Mouse (Mus musculus) midbrain, embryonic 10.5 days (tissue): ENCODE measurements at regions not wholly inside any gene's neighbourhood (a gene's known extent, or its start where the extent isn't known, plus 50 kb on each side); places are given as distances from the start of the nearest gene placed in this dataset.

Source experiments
- DNase-seq: peaks from one replicate; pipeline ENCODE4 v3.0.0-alpha.2; 2017; ENCODE audit warnings: low spot score
- H3K27ac ChIP-seq: fragments of 300-500 bp; sonication (generic); replicated peaks from 2 replicates; pipeline ENCODE4 v1.5.1; 2016; ENCODE audit warnings: mild to moderate bottlenecking
- H3K27me3 ChIP-seq: fragments of 300-500 bp; sonication (generic); 2 replicates; pipeline ENCODE4 v1.6.1; 2016; ENCODE audit warnings: low read depth, mild to moderate bottlenecking; ENCODE audit not compliant: poor library complexity, severe bottlenecking
- H3K36me3 ChIP-seq: fragments of 300-500 bp; sonication (generic); 2 replicates; pipeline ENCODE4 v1.6.1; 2016; ENCODE audit warnings: mild to moderate bottlenecking, moderate library complexity
- H3K4me1 ChIP-seq: fragments of 300-500 bp; sonication (generic); 2 replicates; pipeline ENCODE4 v1.6.1; 2016
- H3K4me3 ChIP-seq: fragments of 300-500 bp; sonication (generic); 2 replicates; pipeline ENCODE4 v1.5.1; 2016; ENCODE audit warnings: mild to moderate bottlenecking, moderate library complexity
- H3K9me3 ChIP-seq: fragments of 300-500 bp; sonication (generic); replicated peaks from 2 replicates; pipeline ENCODE4 v1.6.1; 2016; ENCODE audit warnings: mild to moderate bottlenecking
- WGBS: fragments of 180-500 bp; shearing (Covaris S2); methylation state at CpG from one replicate; pipeline ENCODE4 v1.1.7; 2016; 5-methylcytosine and 5-hydroxymethylcytosine counted together

DNA sequence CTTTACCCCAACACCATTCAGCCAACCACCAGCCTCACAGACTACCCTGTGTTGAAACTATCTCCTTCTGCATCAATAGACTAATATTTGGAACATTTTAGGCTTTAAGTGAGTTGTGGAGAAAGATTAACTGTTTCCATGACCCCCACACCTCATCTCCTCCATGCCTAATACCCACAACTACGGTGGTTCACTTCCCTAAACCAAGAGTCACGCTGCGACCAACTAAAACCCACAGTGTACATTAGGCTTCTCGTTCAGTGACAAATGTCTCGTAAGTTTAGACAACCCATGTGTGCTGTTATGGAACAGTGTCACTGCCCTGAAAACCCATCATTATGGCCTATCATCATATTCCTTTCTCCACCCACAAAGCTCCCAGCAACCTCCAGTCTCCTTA is 381.3 kb upstream of the Runx1 start:
- no peak for DNase-seq
- H3K4me1 ChIP-seq = no peaks in the 10 kb centered on the region
- 93% methylated on average over 5 of the region's 5 CpGs for WGBS

DNA sequence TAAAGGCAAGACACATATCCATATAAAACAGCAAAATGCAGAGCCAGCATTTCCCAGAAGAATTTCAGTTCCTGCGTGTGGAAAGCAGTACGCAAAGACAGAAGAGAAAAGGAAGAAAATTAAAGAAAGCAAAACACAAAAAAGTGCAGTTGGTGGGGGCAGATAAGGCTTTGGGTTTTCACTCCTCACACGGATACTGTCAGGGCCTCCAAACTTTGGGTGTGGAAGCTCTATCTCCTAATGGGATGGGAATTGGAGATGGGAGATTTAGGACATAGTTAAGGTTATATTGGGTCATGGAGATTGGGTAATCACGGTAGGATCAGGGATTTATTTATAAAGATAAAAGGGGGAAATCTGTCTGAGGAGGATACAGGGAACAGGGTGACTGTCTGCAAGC is 380.4 kb upstream of the Runx1 start:
- no peak for DNase-seq
- Histone ChIP-seq H3K4me1 (no peaks in the 10 kb centered on the region), H3K9me3 (no peaks in the 10 kb centered on the region), H3K4me3 (no peak overlapping the region), H3K27me3 (no peaks in the 10 kb centered on the region), H3K27ac (no peak overlapping the region), H3K36me3 (no peaks in the 10 kb centered on the region)
- WGBS = 85% methylated on average over 4 of the region's 4 CpGs

More for the DNA sequence above, 381.3 kb upstream of the Runx1 start:
- Histone ChIP-seq H3K9me3 (no peaks in the 10 kb centered on the region), H3K36me3 (no peaks in the 10 kb centered on the region), H3K4me3 (no peak overlapping the region), H3K27me3 (no peaks in the 10 kb centered on the region), H3K27ac (no peak overlapping the region)

DNA sequence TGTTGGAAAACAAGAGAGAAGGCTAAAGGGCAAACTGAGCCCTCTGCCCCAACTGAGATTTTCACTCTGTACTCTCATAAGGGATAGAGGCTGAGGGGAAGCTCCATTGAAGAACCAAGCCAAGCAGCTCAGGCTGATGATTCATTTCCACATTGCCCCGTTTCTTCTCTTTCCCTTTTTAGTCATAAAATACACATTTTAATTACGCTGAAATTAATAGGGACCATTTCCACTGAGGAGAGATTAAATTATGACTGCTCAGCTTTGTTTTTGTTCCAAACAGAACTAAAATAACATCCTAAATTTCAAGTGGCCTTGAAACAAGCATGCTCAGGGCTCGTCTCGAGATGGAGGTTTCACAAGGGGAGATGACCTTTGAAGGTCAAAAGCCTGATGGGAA is 378.7 kb upstream of the Runx1 start:
- Histone ChIP-seq H3K9me3 (no peaks in the 10 kb centered on the region), H3K36me3 (no peaks in the 10 kb centered on the region), H3K4me1 (no peaks in the 10 kb centered on the region), H3K27me3 (no peaks in the 10 kb centered on the region), H3K4me3 (no peak overlapping the region), H3K27ac (no peak overlapping the region)
- WGBS = 85% methylated on average over 4 of the region's 4 CpGs
- no peak for DNase-seq

- DNase-seq = no peak
- Histone ChIP-seq H3K36me3 (no peaks in the 10 kb centered on the region), H3K27me3 (no peaks in the 10 kb centered on the region), H3K4me1 (no peaks in the 10 kb centered on the region), H3K27ac (no peak overlapping the region), H3K4me3 (no peak overlapping the region), H3K9me3 (no peaks in the 10 kb centered on the region)
Observed at GRCm38 (mm10) chr16:93202591-93202990, 376.6 kb upstream of the Runx1 start.

DNA sequence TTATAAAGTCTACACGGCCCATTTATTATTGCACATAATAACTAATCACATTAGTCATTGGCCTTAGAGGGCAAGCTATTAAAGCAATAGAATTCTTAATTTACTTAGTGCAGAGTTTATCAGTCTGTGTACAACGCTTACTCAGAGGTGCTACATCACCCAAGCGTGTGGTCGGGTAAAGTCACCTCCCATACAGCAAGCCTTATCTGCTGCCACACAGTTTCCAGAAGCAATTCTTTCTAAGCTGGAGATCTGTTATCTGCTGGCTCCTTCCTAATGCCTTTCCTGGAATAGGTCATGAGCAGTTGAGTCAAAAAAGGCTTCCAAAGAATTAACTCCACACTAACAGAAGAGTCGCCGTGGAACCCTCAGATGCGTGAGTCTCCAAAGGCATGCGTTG is 371.4 kb upstream of the Runx1 start:
- Histone ChIP-seq H3K9me3 (no peaks in the 10 kb centered on the region), H3K36me3 (no peaks in the 10 kb centered on the region), H3K27me3 (no peaks in the 10 kb centered on the region), H3K4me3 (no peak overlapping the region), H3K4me1 (no peaks in the 10 kb centered on the region), H3K27ac (no peak overlapping the region)
- no peak for DNase-seq
- WGBS = 93% methylated on average over 8 of the region's 8 CpGs

- Histone ChIP-seq H3K9me3 (no peaks in the 10 kb centered on the region), H3K27ac (no peak overlapping the region), H3K4me1 (no peaks in the 10 kb centered on the region), H3K4me3 (no peak overlapping the region), H3K27me3 (no peaks in the 10 kb centered on the region), H3K36me3 (no peaks in the 10 kb centered on the region)
- DNase-seq = no peak
- 80% methylated on average over 7 of the region's 7 CpGs for WGBS
Observed at GRCm38 (mm10) chr16:93193921-93194481, 368.1 kb upstream of the Runx1 start.

- DNase-seq = no peak
- H3K27me3 ChIP-seq = no peaks in the 10 kb centered on the region
- no peaks in the 10 kb centered on the region for H3K36me3 ChIP-seq
- H3K4me3 ChIP-seq = no peak overlapping the region
- 91% methylated on average over 6 of the region's 6 CpGs for WGBS
- H3K4me1 ChIP-seq = no peaks in the 10 kb centered on the region
- no peaks in the 10 kb centered on the region for H3K9me3 ChIP-seq
- no peak overlapping the region for H3K27ac ChIP-seq
Observed at GRCm38 (mm10) chr16:93193263-93193662, 367.3 kb upstream of the Runx1 start.

DNA sequence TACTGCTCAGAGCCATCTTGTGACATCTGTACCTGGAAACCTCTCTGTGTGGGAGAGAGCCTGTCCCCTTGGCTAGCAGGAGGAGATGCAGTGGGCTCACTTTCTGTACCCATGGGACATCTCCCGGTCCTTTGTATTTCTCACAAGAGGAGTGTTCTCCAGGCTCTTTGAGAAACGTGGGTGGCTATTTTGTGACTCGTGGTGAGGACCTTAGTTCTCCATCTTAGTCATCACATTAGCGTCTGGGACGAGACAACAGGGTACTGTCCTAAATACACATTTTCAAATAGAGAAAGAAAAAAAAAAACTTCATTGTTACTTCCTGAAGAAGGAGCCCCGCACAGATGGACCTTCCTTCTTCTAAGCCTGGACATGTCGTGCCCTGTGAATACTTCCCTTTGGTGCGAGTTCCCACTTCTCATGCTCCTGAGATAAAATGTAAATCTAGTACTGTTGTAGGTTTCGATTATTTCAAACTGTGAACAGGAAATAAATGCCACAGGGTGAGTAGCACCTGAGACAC is 366.8 kb upstream of the Runx1 start:
- Histone ChIP-seq H3K9me3 (no peaks in the 10 kb centered on the region), H3K4me1 (no peaks in the 10 kb centered on the region), H3K27me3 (no peaks in the 10 kb centered on the region), H3K4me3 (no peak overlapping the region), H3K27ac (no peak overlapping the region), H3K36me3 (no peaks in the 10 kb centered on the region)
- 84% methylated on average over 9 of the region's 9 CpGs for WGBS
- no peak for DNase-seq

- no peak for DNase-seq
- Histone ChIP-seq H3K27me3 (no peaks in the 10 kb centered on the region), H3K4me3 (no peak overlapping the region), H3K36me3 (no peaks in the 10 kb centered on the region), H3K9me3 (no peaks in the 10 kb centered on the region), H3K4me1 (no peaks in the 10 kb centered on the region), H3K27ac (no peak overlapping the region)
- 93% methylated on average over 5 of the region's 5 CpGs for WGBS
Observed at GRCm38 (mm10) chr16:93191174-93191573, 365.2 kb upstream of the Runx1 start.

- no peak for DNase-seq
- Histone ChIP-seq H3K27ac (no peak overlapping the region), H3K27me3 (no peaks in the 10 kb centered on the region), H3K9me3 (no peaks in the 10 kb centered on the region), H3K4me3 (no peak overlapping the region), H3K4me1 (no peaks in the 10 kb centered on the region), H3K36me3 (no peaks in the 10 kb centered on the region)
- 89% methylated on average over 3 of the region's 3 CpGs for WGBS
Observed at GRCm38 (mm10) chr16:93190301-93190700, 364.4 kb upstream of the Runx1 start.

- no peak overlapping the region for H3K4me3 ChIP-seq
- 78% methylated on average over 3 of the region's 3 CpGs for WGBS
- no peaks in the 10 kb centered on the region for H3K36me3 ChIP-seq
- H3K27ac ChIP-seq = no peak overlapping the region
- H3K9me3 ChIP-seq = no peaks in the 10 kb centered on the region
- H3K27me3 ChIP-seq = no peaks in the 10 kb centered on the region
- no peaks in the 10 kb centered on the region for H3K4me1 ChIP-seq
- no peak for DNase-seq
Observed at GRCm38 (mm10) chr16:93189875-93190274, 363.9 kb upstream of the Runx1 start.

- H3K9me3 ChIP-seq = no peaks in the 10 kb centered on the region
- DNase-seq = no peak
- no peaks in the 10 kb centered on the region for H3K36me3 ChIP-seq
- H3K27me3 ChIP-seq = no peaks in the 10 kb centered on the region
- WGBS = 87% methylated on average over 5 of the region's 5 CpGs
- H3K27ac ChIP-seq = no peak overlapping the region
- H3K4me3 ChIP-seq = no peak overlapping the region
- no peaks in the 10 kb centered on the region for H3K4me1 ChIP-seq
Observed at GRCm38 (mm10) chr16:93189412-93189811, 363.5 kb upstream of the Runx1 start.

DNA sequence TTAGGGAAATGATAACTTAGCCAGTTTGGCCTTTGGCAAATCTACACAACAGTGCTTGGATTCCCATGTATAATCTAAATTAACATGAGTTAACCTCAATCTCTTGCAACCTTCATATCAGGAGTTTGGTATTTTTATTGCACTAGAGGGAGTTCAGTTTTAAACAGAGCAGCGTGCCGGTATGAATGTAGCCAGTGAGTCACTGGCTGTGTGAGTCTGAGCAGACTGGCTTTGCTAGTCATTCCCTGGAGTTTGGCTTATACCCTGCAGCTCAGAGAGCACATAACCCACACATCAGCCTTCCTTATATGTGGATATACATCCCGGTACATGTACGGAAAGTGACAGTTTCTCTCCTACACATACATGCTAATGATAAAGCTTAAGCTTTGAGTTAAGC is 360.6 kb upstream of the Runx1 start:
- H3K9me3 ChIP-seq = no peaks in the 10 kb centered on the region
- H3K36me3 ChIP-seq = no peaks in the 10 kb centered on the region
- H3K4me3 ChIP-seq = no peak overlapping the region
- no peak overlapping the region for H3K27ac ChIP-seq
- H3K27me3 ChIP-seq = no peaks in the 10 kb centered on the region
- WGBS = 92% methylated on average over 4 of the region's 4 CpGs
- no peak for DNase-seq
- H3K4me1 ChIP-seq = no peaks in the 10 kb centered on the region

DNA sequence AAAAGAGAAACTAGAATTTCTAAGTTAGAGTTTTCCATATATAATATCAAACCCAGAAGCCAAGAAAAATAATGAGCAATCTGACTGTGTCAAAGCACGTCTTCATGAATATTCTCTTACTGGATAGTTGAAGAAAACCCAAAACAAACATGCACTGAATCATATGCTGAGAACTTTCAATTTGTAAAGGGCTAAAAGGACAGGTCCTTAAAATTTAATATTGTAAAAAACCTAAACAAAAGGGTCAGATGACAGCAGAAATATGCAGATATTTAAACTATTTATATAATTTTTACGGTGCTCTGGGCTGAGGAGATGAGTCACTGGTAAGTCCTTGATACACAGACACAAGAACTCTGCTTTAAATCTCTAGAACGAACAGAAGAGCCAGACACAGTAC is 356.7 kb upstream of the Runx1 start:
- DNase-seq = no peak
- 92% methylated on average over 3 of the region's 3 CpGs for WGBS
- Histone ChIP-seq H3K9me3 (no peaks in the 10 kb centered on the region), H3K4me3 (no peak overlapping the region), H3K27ac (no peak overlapping the region), H3K4me1 (no peaks in the 10 kb centered on the region), H3K27me3 (no peaks in the 10 kb centered on the region), H3K36me3 (no peaks in the 10 kb centered on the region)
